Mouse (Mus musculus): ENCODE data around the gene Ulk3. TPM values are rescaled to one million over a fixed set of nuclear protein-coding genes. Genes with fewer than 3 reads are reported as not detected.
A peak's percentile ranks its signal among the peaks of the same experiment; 100 is the strongest.

Gene Ulk3
- total and polyA plus RNA-seq, 3 experiments, result 5.0 to 11.9 TPM; not detected in 1

- H3K27me3 ChIP-seq (ENCODE audit: control insufficient read depth in 1 of 2, insufficient read depth in 2 of 2, low read length in 2 of 2), result no peaks in the 10 kb centered on the region
- peaks cover 4% of the 10 kb centered on the region for H3K79me2 ChIP-seq (ENCODE audit: control insufficient read depth, insufficient read depth, low read length, poor library complexity)
- H3K4me3 ChIP-seq (ENCODE audit: control insufficient read depth in 1 of 2, insufficient read depth in 1 of 2, low read depth in 2 of 2, low read length in 2 of 2), result no peak overlapping the region
- no peak overlapping the region for H3K27ac ChIP-seq (ENCODE audit: control insufficient read depth, low read depth, low read length)
- H3K4me1 ChIP-seq (ENCODE audit: control insufficient read depth in 1 of 2, insufficient read depth in 2 of 2, low read length in 2 of 2), result peaks cover under 1 to 22% of the 10 kb centered on the region in 2 experiments
- no peak for DNase-seq (ENCODE audit: low read depth, low spot score)
- H3K9ac ChIP-seq (ENCODE audit: control insufficient read depth, low read depth, low read length, poor library complexity, severe bottlenecking), result no peak overlapping the region
- H3K9me3 ChIP-seq (replicated peaks; ENCODE audit: insufficient read depth, low read length), result no peaks in the 10 kb centered on the region
- H3K36me3 ChIP-seq (ENCODE audit: control insufficient read depth in 1 of 2, insufficient read depth in 2 of 2, low read length in 2 of 2), result peaks cover 0 to 16% of the 10 kb centered on the region in 2 experiments; a peak in 2 of 4 replicates
- no peak for TF ChIP-seq NELFE (IDR thresholded peaks at IDR 0.05; ENCODE audit: low read depth, low read length)
- no peak for TF ChIP-seq ELF1 (IDR thresholded peaks at IDR 0.05; ENCODE audit: low read depth, low read length)
- TF ChIP-seq POLR2A (IDR thresholded peaks at IDR 0.05; ENCODE audit: control insufficient read depth in 1 of 2, insufficient read depth in 1 of 2, low read depth in 1 of 2, low read length in 2 of 2, poor library complexity in 1 of 2), result no peak
- no peak for TF ChIP-seq HCFC1 (IDR thresholded peaks at IDR 0.05; ENCODE audit: low read depth, low read length)
- TF ChIP-seq MAX (IDR thresholded peaks at IDR 0.05; ENCODE audit: low read length), result no peak
- TF ChIP-seq POLR2AphosphoS5 (IDR thresholded peaks at IDR 0.05; ENCODE audit: borderline replicate concordance, low read depth, low read length), result no peak
- no peak for TF ChIP-seq USF1 (IDR thresholded peaks at IDR 0.05; ENCODE audit: low read depth, low read length)
- TF ChIP-seq RAD21 (IDR thresholded peaks at IDR 0.05; ENCODE audit: low read depth, low read length), result no peak
- TF ChIP-seq MAFK (IDR thresholded peaks at IDR 0.05; ENCODE audit: borderline replicate concordance, low read depth, low read length), result no peak
- TF ChIP-seq GABPA (IDR thresholded peaks at IDR 0.05; ENCODE audit: low read depth, low read length), result no peak
- TF ChIP-seq CHD2 (IDR thresholded peaks at IDR 0.05; ENCODE audit: low read length), result no peak
- no peak for TF ChIP-seq MXI1 (IDR thresholded peaks at IDR 0.05; ENCODE audit: low read depth, low read length)
- TF ChIP-seq MYC (IDR thresholded peaks at IDR 0.05; ENCODE audit: low read depth, low read length), result no peak
- TF ChIP-seq MEF2A (IDR thresholded peaks at IDR 0.05; ENCODE audit: extremely low read depth, insufficient replicate concordance, low read depth, low read length, poor library complexity, severe bottlenecking), result no peak
- no peak for TF ChIP-seq CHD1 (IDR thresholded peaks at IDR 0.05; ENCODE audit: low read depth, low read length)
- no peak for TF ChIP-seq GATA1 (IDR thresholded peaks at IDR 0.05; ENCODE audit: low read depth, low read length)
- TF ChIP-seq JUND (IDR thresholded peaks at IDR 0.05; ENCODE audit: low read depth, low read length), result no peak
These were observed 32.0 kb upstream of the Ulk3 start for GRCm38 (mm10) chr9:57557215-57557614.

GRCm38 (mm10) chr9:57558625-57559024 lies 30.6 kb upstream of the Ulk3 start:
- TF ChIP-seq USF1 (IDR thresholded peaks at IDR 0.05; ENCODE audit: low read depth, low read length) (no peak), TAL1 (IDR thresholded peaks at IDR 0.05; ENCODE audit: low read length) (no peak), SIN3A (IDR thresholded peaks at IDR 0.05; ENCODE audit: low read length) (no peak), BHLHE40 (IDR thresholded peaks at IDR 0.05; ENCODE audit: borderline replicate concordance, low read depth, low read length) (no peak), HCFC1 (IDR thresholded peaks at IDR 0.05; ENCODE audit: low read depth, low read length) (no peak)
- no peak overlapping the region for H3K27ac ChIP-seq (ENCODE audit: control insufficient read depth, low read depth, low read length)
- H3K27me3 ChIP-seq (ENCODE audit: control insufficient read depth in 1 of 2, insufficient read depth in 2 of 2, low read length in 2 of 2), result no peaks in the 10 kb centered on the region
- peaks cover 14% of the 10 kb centered on the region for H3K79me2 ChIP-seq (ENCODE audit: control insufficient read depth, insufficient read depth, low read length, poor library complexity)
- H3K4me1 ChIP-seq (ENCODE audit: control insufficient read depth in 1 of 2, insufficient read depth in 2 of 2, low read length in 2 of 2), result peaks cover 2 to 28% of the 10 kb centered on the region in 2 experiments
- peaks cover 0 to 22% of the 10 kb centered on the region in 2 experiments for H3K36me3 ChIP-seq (ENCODE audit: control insufficient read depth in 1 of 2, insufficient read depth in 2 of 2, low read length in 2 of 2)
- DNase-seq (ENCODE audit: low read depth, low spot score), result peak; percentile 12
- no peaks in the 10 kb centered on the region for H3K9me3 ChIP-seq (replicated peaks; ENCODE audit: insufficient read depth, low read length)
- no peak overlapping the region for H3K9ac ChIP-seq (ENCODE audit: control insufficient read depth, low read depth, low read length, poor library complexity, severe bottlenecking)
- H3K4me3 ChIP-seq (ENCODE audit: control insufficient read depth in 1 of 2, insufficient read depth in 1 of 2, low read depth in 2 of 2, low read length in 2 of 2), result no peak overlapping the region
